Mouse (Mus musculus) brain, embryonic 14.5 days (tissue): ENCODE data around the gene Arl5c.

Experiments
- CTCF ChIP-seq: fragments of 200-500 bp; IDR thresholded peaks from 2 replicates; pipeline ENCODE4 v1.5.1; 2012; ENCODE audit warnings: inconsistent platforms, mild to moderate bottlenecking, moderate library complexity, borderline replicate concordance; ENCODE audit not compliant: insufficient read depth, insufficient read length; ENCODE audit errors: extremely low read depth
- POLR2A ChIP-seq: fragments of 200-500 bp; IDR thresholded peaks from 2 replicates; pipeline ENCODE4 v1.6.1; 2012; ENCODE audit warnings: mild to moderate bottlenecking, inconsistent platforms, borderline replicate concordance; ENCODE audit not compliant: poor library complexity, insufficient read depth, insufficient read length, severe bottlenecking; ENCODE audit errors: extremely low read depth

- TF ChIP-seq CTCF (no peak), POLR2A (no peak)
Measured at GRCm38 (mm10) chr11:97952367-97953006, 43.5 kb downstream of the Arl5c start.
